Mouse (Mus musculus) liver, postnatal 0 days (tissue): ENCODE data around the gene Traf3ip2. TPM values are rescaled to one million over a fixed set of nuclear protein-coding genes. Genes with fewer than 3 reads are reported as not detected.
A peak's percentile ranks its signal among the peaks of the same experiment; 100 is the strongest.

Experiments used
- ATAC-seq: fragments of 200-750 bp; cut with Nextera tagmentation; 2 replicates; pipeline ENCODE4 v1.8.0; 2017; ENCODE audit warnings: mild to moderate bottlenecking, moderate library complexity
- DNase-seq: peaks from one replicate; pipeline ENCODE4 v3.0.0-alpha.2; 2016
- H3K27ac ChIP-seq: fragments of 300-500 bp; sonication (generic); 2 replicates; pipeline ENCODE4 v1.5.1; 2014; ENCODE audit warnings: antibody characterized with exemption, moderate library complexity, mild to moderate bottlenecking, low read depth
- H3K27me3 ChIP-seq: fragments of 300-500 bp; sonication (generic); 2 replicates; pipeline ENCODE4 v1.6.1; 2014; ENCODE audit warnings: low read length, control low read depth, mixed read lengths; ENCODE audit not compliant: insufficient read depth
- H3K36me3 ChIP-seq: fragments of 300-500 bp; sonication (generic); replicated peaks from 2 replicates; pipeline ENCODE4 v1.6.1; 2014; ENCODE audit warnings: mild to moderate bottlenecking, control low read depth, low read length, moderate library complexity, mixed read lengths; ENCODE audit not compliant: insufficient read depth
- H3K4me1 ChIP-seq: fragments of 300-500 bp; sonication (generic); 2 replicates; pipeline ENCODE4 v1.6.1; 2014; ENCODE audit warnings: antibody characterized with exemption, mild to moderate bottlenecking, control low read depth; ENCODE audit not compliant: insufficient read depth
- H3K4me2 ChIP-seq: fragments of 300-500 bp; sonication (generic); 2 replicates; pipeline ENCODE4 v1.6.1; 2014; ENCODE audit warnings: low read depth, mild to moderate bottlenecking, low read length, moderate library complexity, mixed read lengths
- H3K4me3 ChIP-seq: fragments of 300-500 bp; sonication (generic); 2 replicates; pipeline ENCODE4 v1.5.1; 2014; ENCODE audit warnings: low read depth, low read length
- H3K9ac ChIP-seq: fragments of 300-500 bp; sonication (generic); replicated peaks from 2 replicates; pipeline ENCODE4 v1.6.1; 2014; ENCODE audit warnings: mild to moderate bottlenecking, moderate library complexity
- H3K9me3 ChIP-seq: fragments of 300-500 bp; sonication (generic); 2 replicates; pipeline ENCODE4 v1.6.1; 2016; ENCODE audit warnings: mild to moderate bottlenecking, control low read depth, low read length, mixed read lengths
- CTCF ChIP-seq: sonication (generic); IDR thresholded peaks from 2 replicates; pipeline ENCODE4 v1.5.1; 2016; ENCODE audit warnings: antibody characterized with exemption, low read depth
- EP300 ChIP-seq: IDR thresholded peaks from 2 replicates; pipeline ENCODE4 v1.6.1; 2016; ENCODE audit warnings: antibody characterized with exemption, low read depth, mild to moderate bottlenecking
- WGBS: fragments of 180-500 bp; shearing (Covaris S2); extraction: QIAGEN DNeasy Blood & Tissue Kit; methylation state at CpG from one replicate; pipeline ENCODE4 v1.1.7; 2014; ENCODE audit not compliant: insufficient replicate concordance; 5-methylcytosine and 5-hydroxymethylcytosine counted together
- polyA plus RNA-seq: library from polyadenylated mRNA; unstranded; fragments of >200 nt; fragmentation: Nextera tagmentation; extraction: Ambion mirVana; gene quantifications from 2 replicates; pipeline ENCODE4 v1.2.1, GENCODE M21; 2015

Gene Traf3ip2
- polyA plus RNA-seq, 1 experiment from 2014 or later, result 2.3 TPM

- no peak overlapping the region for H3K4me3 ChIP-seq
- ATAC-seq (no peak), DNase-seq (no peak)
- H3K27ac ChIP-seq, result no peak overlapping the region
- no peaks in the 10 kb centered on the region for H3K36me3 ChIP-seq
- no peaks in the 10 kb centered on the region for H3K9me3 ChIP-seq
- no peak overlapping the region for H3K4me2 ChIP-seq
- H3K9ac ChIP-seq, result no peak overlapping the region
- H3K4me1 ChIP-seq, result no peaks in the 10 kb centered on the region
- no peaks in the 10 kb centered on the region for H3K27me3 ChIP-seq
- no peak for TF ChIP-seq EP300
- TF ChIP-seq CTCF, result no peak
- 75% methylated on average over 2 of the region's 2 CpGs for WGBS
These were observed 70.7 kb downstream of the Traf3ip2 start for GRCm38 (mm10) chr10:39683481-39683880.

- no peak overlapping the region for H3K9ac ChIP-seq
- H3K4me1 ChIP-seq, result no peaks in the 10 kb centered on the region
- TF ChIP-seq CTCF (no peak), EP300 (no peak)
- no peaks in the 10 kb centered on the region for H3K36me3 ChIP-seq
- no peaks in the 10 kb centered on the region for H3K27me3 ChIP-seq
- ATAC-seq (no peak), DNase-seq (peak; percentile 17)
- no peak overlapping the region for H3K4me2 ChIP-seq
- H3K9me3 ChIP-seq, result no peaks in the 10 kb centered on the region
- H3K27ac ChIP-seq, result no peak overlapping the region
- no peak overlapping the region for H3K4me3 ChIP-seq
- WGBS, result 80% methylated on average over 4 of the region's 4 CpGs
These were observed 74.1 kb downstream of the Traf3ip2 start for GRCm38 (mm10) chr10:39686811-39687210.

- H3K27ac ChIP-seq, result no peak overlapping the region
- H3K36me3 ChIP-seq, result no peaks in the 10 kb centered on the region
- no peak for TF ChIP-seq EP300
- no peak for TF ChIP-seq CTCF
- H3K9ac ChIP-seq, result no peak overlapping the region
- no peaks in the 10 kb centered on the region for H3K4me1 ChIP-seq
- H3K9me3 ChIP-seq, result no peaks in the 10 kb centered on the region
- 68% methylated on average over 3 of the region's 3 CpGs for WGBS
- no peak overlapping the region for H3K4me3 ChIP-seq
- H3K27me3 ChIP-seq, result no peaks in the 10 kb centered on the region
- DNase-seq (no peak), ATAC-seq (no peak)
- H3K4me2 ChIP-seq, result no peak overlapping the region
These were observed 75.1 kb downstream of the Traf3ip2 start for GRCm38 (mm10) chr10:39687851-39688250.

- Histone ChIP-seq H3K4me1 (no peaks in the 10 kb centered on the region), H3K4me3 (no peak overlapping the region), H3K27ac (no peak overlapping the region), H3K4me2 (no peak overlapping the region), H3K27me3 (no peaks in the 10 kb centered on the region), H3K9me3 (no peaks in the 10 kb centered on the region), H3K9ac (no peak overlapping the region), H3K36me3 (no peaks in the 10 kb centered on the region)
- ATAC-seq (no peak), DNase-seq (no peak)
- WGBS, result 67% methylated on average over 11 of the region's 11 CpGs
- no peak for TF ChIP-seq CTCF
- TF ChIP-seq EP300, result no peak
These were observed 78.8 kb downstream of the Traf3ip2 start for GRCm38 (mm10) chr10:39691351-39692064.

- H3K4me2 ChIP-seq, result no peak overlapping the region
- no peak for TF ChIP-seq EP300
- TF ChIP-seq CTCF, result no peak
- no peak overlapping the region for H3K4me3 ChIP-seq
- H3K27ac ChIP-seq, result no peak overlapping the region
- no peak for DNase-seq
- H3K27me3 ChIP-seq, result no peaks in the 10 kb centered on the region
- 58% methylated on average over 2 of the region's 2 CpGs for WGBS
- H3K9ac ChIP-seq, result no peak overlapping the region
- H3K9me3 ChIP-seq, result no peaks in the 10 kb centered on the region
- no peaks in the 10 kb centered on the region for H3K4me1 ChIP-seq
- ATAC-seq, result no peak
- no peaks in the 10 kb centered on the region for H3K36me3 ChIP-seq
These were observed 79.4 kb downstream of the Traf3ip2 start for GRCm38 (mm10) chr10:39692152-39692551.

Other genes with a start within 250 kb of the Traf3ip2 start
- 6.5 and 6.8 TPM in 2 replicates for gene Fyn, start 244.1 kb upstream of the Traf3ip2 start, polyA plus RNA-seq
- 2.8 and 2.9 TPM in 2 replicates for gene Rev3l, start 119.2 kb downstream of the Traf3ip2 start, polyA plus RNA-seq